Mouse (Mus musculus) liver, embryonic 16.5 days (tissue): ENCODE measurements around the gene Fyn. TPM values are rescaled to one million over a fixed set of nuclear protein-coding genes. Genes with fewer than 3 reads are reported as not detected.

Experiments used
- ATAC-seq: fragments of 200-750 bp; cut with Nextera tagmentation; 2 replicates; pipeline ENCODE4 v1.8.0; 2017; ENCODE audit warnings: low read depth, mild to moderate bottlenecking, moderate number of reproducible peaks, moderate library complexity
- H3K27ac ChIP-seq: fragments of 300-500 bp; sonication (generic); 2 replicates; pipeline ENCODE4 v1.5.1; 2014; ENCODE audit warnings: mild to moderate bottlenecking, low read length
- H3K27me3 ChIP-seq: fragments of 300-500 bp; sonication (generic); 2 replicates; pipeline ENCODE4 v1.6.1; 2014; ENCODE audit warnings: low read depth, low read length, mixed read lengths; ENCODE audit not compliant: control insufficient read depth, insufficient read depth
- H3K36me3 ChIP-seq: fragments of 300-500 bp; sonication (generic); 2 replicates; pipeline ENCODE4 v1.6.1; 2014; ENCODE audit warnings: mild to moderate bottlenecking; ENCODE audit not compliant: control insufficient read depth, insufficient read depth
- H3K4me1 ChIP-seq: fragments of 300-500 bp; sonication (generic); 2 replicates; pipeline ENCODE4 v1.6.1; 2014; ENCODE audit warnings: low read depth, low read length, mixed read lengths; ENCODE audit not compliant: control insufficient read depth
- H3K4me2 ChIP-seq: fragments of 300-500 bp; sonication (generic); 2 replicates; pipeline ENCODE4 v1.6.1; 2014; ENCODE audit warnings: low read depth, low read length, mixed read lengths
- H3K4me3 ChIP-seq: fragments of 300-500 bp; sonication (generic); 2 replicates; pipeline ENCODE4 v1.5.1; 2014; ENCODE audit warnings: low read depth, mild to moderate bottlenecking, low read length
- H3K9ac ChIP-seq: fragments of 300-500 bp; sonication (generic); 2 replicates; pipeline ENCODE4 v1.6.1; 2014; ENCODE audit warnings: low read depth, low read length
- H3K9me3 ChIP-seq: fragments of 300-500 bp; sonication (generic); replicated peaks from 2 replicates; pipeline ENCODE4 v1.6.1; 2016; ENCODE audit warnings: low read length; ENCODE audit not compliant: control insufficient read depth
- WGBS: fragments of 180-500 bp; shearing (Covaris S2); extraction: QIAGEN DNeasy Blood & Tissue Kit; methylation state at CpG from one replicate; pipeline ENCODE4 v1.1.7; 2014; ENCODE audit not compliant: insufficient replicate concordance; 5-methylcytosine and 5-hydroxymethylcytosine counted together
- polyA plus RNA-seq: library from polyadenylated mRNA; unstranded; fragments of >200 nt; fragmentation: Nextera tagmentation; extraction: Ambion mirVana; gene quantifications from 2 replicates; pipeline ENCODE4 v1.2.1, GENCODE M21; 2015

The Fyn gene
- polyA plus RNA-seq, 1 experiment from 2014 or later: 5.9 TPM

GRCm38 (mm10) chr10:39440506-39440905, 71.9 kb downstream of the Fyn start:
- Histone ChIP-seq H3K4me1 (no peaks in the 10 kb centered on the region), H3K9ac (no peak overlapping the region), H3K36me3 (no peaks in the 10 kb centered on the region), H3K27ac (no peak overlapping the region), H3K4me2 (no peak overlapping the region), H3K9me3 (no peaks in the 10 kb centered on the region), H3K27me3 (no peaks in the 10 kb centered on the region), H3K4me3 (no peak overlapping the region)
- ATAC-seq: no peak
- WGBS: 68% methylated on average over 9 of the region's 9 CpGs

GRCm38 (mm10) chr10:39441636-39442035, 73.0 kb downstream of the Fyn start:
- H3K27ac ChIP-seq: no peak overlapping the region
- H3K9me3 ChIP-seq: no peaks in the 10 kb centered on the region
- no peak for ATAC-seq
- H3K27me3 ChIP-seq: no peaks in the 10 kb centered on the region
- no peaks in the 10 kb centered on the region for H3K4me1 ChIP-seq
- no peak overlapping the region for H3K4me2 ChIP-seq
- no peaks in the 10 kb centered on the region for H3K36me3 ChIP-seq
- H3K9ac ChIP-seq: no peak overlapping the region
- no peak overlapping the region for H3K4me3 ChIP-seq

- Histone ChIP-seq H3K4me3 (no peak overlapping the region), H3K36me3 (no peaks in the 10 kb centered on the region), H3K9ac (no peak overlapping the region), H3K27ac (no peak overlapping the region), H3K27me3 (no peaks in the 10 kb centered on the region), H3K9me3 (no peaks in the 10 kb centered on the region), H3K4me2 (no peak overlapping the region), H3K4me1 (no peaks in the 10 kb centered on the region)
- WGBS: 26% methylated on average over 2 of the region's 2 CpGs
- ATAC-seq: no peak
These were observed 74.5 kb downstream of the Fyn start for GRCm38 (mm10) chr10:39443122-39443521.

GRCm38 (mm10) chr10:39443947-39444346, 75.3 kb downstream of the Fyn start:
- Histone ChIP-seq H3K9ac (no peak overlapping the region), H3K4me1 (no peaks in the 10 kb centered on the region), H3K4me3 (no peak overlapping the region), H3K9me3 (no peaks in the 10 kb centered on the region), H3K36me3 (no peaks in the 10 kb centered on the region), H3K27ac (no peak overlapping the region), H3K27me3 (no peaks in the 10 kb centered on the region), H3K4me2 (no peak overlapping the region)
- ATAC-seq: no peak

- 73% methylated on average over 11 of the region's 11 CpGs for WGBS
- peak; percentile 83 for ATAC-seq
- no peaks in the 10 kb centered on the region for H3K4me1 ChIP-seq
These were observed 77.2 kb downstream of the Fyn start for GRCm38 (mm10) chr10:39445870-39446269.

GRCm38 (mm10) chr10:39446706-39447105, 78.1 kb downstream of the Fyn start:
- WGBS: 76% methylated on average over 5 of the region's 5 CpGs
- Histone ChIP-seq H3K36me3 (no peaks in the 10 kb centered on the region), H3K4me1 (no peaks in the 10 kb centered on the region), H3K27ac (no peak overlapping the region), H3K4me2 (no peak overlapping the region), H3K4me3 (no peak overlapping the region), H3K9me3 (no peaks in the 10 kb centered on the region), H3K9ac (no peak overlapping the region), H3K27me3 (no peaks in the 10 kb centered on the region)
- ATAC-seq: no peak

More at GRCm38 (mm10) chr10:39445870-39446269, 77.2 kb downstream of the Fyn start:
- Histone ChIP-seq H3K4me3 (no peak overlapping the region), H3K9ac (no peak overlapping the region), H3K27me3 (no peaks in the 10 kb centered on the region), H3K36me3 (no peaks in the 10 kb centered on the region), H3K4me2 (no peak overlapping the region), H3K9me3 (no peaks in the 10 kb centered on the region), H3K27ac (no peak overlapping the region)

- H3K27ac ChIP-seq: no peak overlapping the region
These were observed 80.5 kb downstream of the Fyn start for GRCm38 (mm10) chr10:39449179-39449578.

GRCm38 (mm10) chr10:39450356-39450755, 81.7 kb downstream of the Fyn start:
- WGBS: 69% methylated on average over 8 of the region's 8 CpGs
- Histone ChIP-seq H3K9me3 (no peaks in the 10 kb centered on the region), H3K4me3 (no peak overlapping the region), H3K4me2 (no peak overlapping the region), H3K9ac (no peak overlapping the region), H3K4me1 (peaks cover 1% of the 10 kb centered on the region), H3K36me3 (no peaks in the 10 kb centered on the region), H3K27me3 (no peaks in the 10 kb centered on the region), H3K27ac (peak overlapping the region; percentile 35; the same call in 1 of the 2 replicates)
- ATAC-seq: no peak

More at GRCm38 (mm10) chr10:39449179-39449578, 80.5 kb downstream of the Fyn start:
- Histone ChIP-seq H3K4me1 (no peaks in the 10 kb centered on the region), H3K4me3 (no peak overlapping the region), H3K9me3 (no peaks in the 10 kb centered on the region), H3K36me3 (no peaks in the 10 kb centered on the region), H3K27me3 (no peaks in the 10 kb centered on the region), H3K4me2 (no peak overlapping the region), H3K9ac (no peak overlapping the region)
- 33% methylated on average over 4 of the region's 4 CpGs for WGBS
- no peak for ATAC-seq

- Histone ChIP-seq H3K4me2 (no peak overlapping the region), H3K27me3 (no peaks in the 10 kb centered on the region), H3K36me3 (no peaks in the 10 kb centered on the region), H3K27ac (no peak overlapping the region), H3K9me3 (no peaks in the 10 kb centered on the region), H3K4me1 (peaks cover 7% of the 10 kb centered on the region), H3K4me3 (no peak overlapping the region), H3K9ac (no peak overlapping the region)
- 0 out of 2 replicates have a peak, but pooled peaks have one; percentile 37 for ATAC-seq
- WGBS: 67% methylated on average over 6 of the region's 6 CpGs
These were observed 82.4 kb downstream of the Fyn start for GRCm38 (mm10) chr10:39451065-39451464.
